Mouse (Mus musculus): ENCODE data around the gene Wsb2. TPM values are rescaled to one million over a fixed set of nuclear protein-coding genes. Genes with fewer than 3 reads are reported as not detected.
"Not testable (repeated sequence)": the region's sequence is repeated elsewhere in the genome, so short reads cannot be mapped to it uniquely, and the experiment has no call there.

Wsb2 gene
- polyA plus RNA-seq, 1 experiment from 2014 or later, result 45.0 TPM

GRCm38 (mm10) chr5:117330457-117330856 lies 26.6 kb upstream of the Wsb2 start:
- ATAC-seq (ENCODE audit: low read depth), result peak; percentile 84
- WGBS, result 68% methylated on average over 7 of the region's 7 CpGs
- H3K4me2 ChIP-seq (ENCODE audit: low read depth, low read length), result no peak overlapping the region

DNA sequence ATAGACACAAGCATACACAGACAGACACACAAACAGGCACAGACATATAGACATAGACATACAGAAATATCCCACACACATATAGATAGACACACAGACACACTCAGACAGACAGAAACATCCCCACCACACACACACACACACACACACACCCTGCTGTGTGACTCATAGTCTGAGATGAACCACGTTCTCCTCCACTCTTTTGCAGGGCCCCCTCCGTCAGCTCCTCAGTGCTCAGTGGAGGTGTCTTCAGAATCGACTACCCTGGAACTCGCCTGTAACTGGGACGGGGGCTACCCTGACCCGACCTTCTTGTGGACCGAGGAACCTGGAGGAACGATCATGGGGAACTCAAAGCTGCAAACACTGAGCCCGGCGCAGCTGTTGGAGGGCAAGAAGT lies 19.1 kb upstream of the Wsb2 start:
- no peak overlapping the region for H3K4me3 ChIP-seq (ENCODE audit: low read length)
- no peaks in the 10 kb centered on the region for H3K4me1 ChIP-seq (replicated peaks; ENCODE audit: control insufficient read depth, insufficient read depth, low read length)
- H3K27ac ChIP-seq (ENCODE audit: low read length), result no peak overlapping the region
- no peak overlapping the region for H3K9ac ChIP-seq (ENCODE audit: low read length)
- H3K4me2 ChIP-seq (ENCODE audit: low read depth, low read length), result no peak overlapping the region
- H3K36me3 ChIP-seq (ENCODE audit: control insufficient read depth, insufficient read depth, low read length), result peaks cover 18% of the 10 kb centered on the region
- H3K9me3 ChIP-seq (ENCODE audit: control insufficient read depth, low read length), result peaks cover 4% of the 10 kb centered on the region
- no peak for ATAC-seq (ENCODE audit: low read depth)
- H3K27me3 ChIP-seq (ENCODE audit: control insufficient read depth, insufficient read depth, low read depth, low read length), result no peaks in the 10 kb centered on the region
- WGBS, result 77% methylated on average over 10 of the region's 10 CpGs

More at GRCm38 (mm10) chr5:117330457-117330856, 26.6 kb upstream of the Wsb2 start:
- Histone ChIP-seq H3K9me3 (ENCODE audit: control insufficient read depth, low read length) (peaks cover 4% of the 10 kb centered on the region), H3K9ac (ENCODE audit: low read length) (no peak overlapping the region), H3K27ac (ENCODE audit: low read length) (peak overlapping the region; percentile 27), H3K36me3 (ENCODE audit: control insufficient read depth, insufficient read depth, low read length) (peaks cover 7% of the 10 kb centered on the region), H3K27me3 (ENCODE audit: control insufficient read depth, insufficient read depth, low read depth, low read length) (no peaks in the 10 kb centered on the region), H3K4me3 (ENCODE audit: low read length) (no peak overlapping the region), H3K4me1 (replicated peaks; ENCODE audit: control insufficient read depth, insufficient read depth, low read length) (0 out of 2 replicates have a peak, but pooled peaks cover 6% of the 10 kb centered on the region)

- Histone ChIP-seq H3K4me3 (ENCODE audit: low read length) (no peak overlapping the region), H3K36me3 (ENCODE audit: control insufficient read depth, insufficient read depth, low read length) (peaks cover 18% of the 10 kb centered on the region), H3K27ac (ENCODE audit: low read length) (no peak overlapping the region), H3K27me3 (ENCODE audit: control insufficient read depth, insufficient read depth, low read depth, low read length) (no peaks in the 10 kb centered on the region), H3K4me2 (ENCODE audit: low read depth, low read length) (no peak overlapping the region), H3K4me1 (replicated peaks; ENCODE audit: control insufficient read depth, insufficient read depth, low read length) (no peaks in the 10 kb centered on the region), H3K9ac (ENCODE audit: low read length) (no peak overlapping the region), H3K9me3 (ENCODE audit: control insufficient read depth, low read length) (peaks cover 4% of the 10 kb centered on the region)
- WGBS, result 76% methylated on average over 8 of the region's 8 CpGs
- no peak for ATAC-seq (ENCODE audit: low read depth)
These were observed 18.6 kb upstream of the Wsb2 start for GRCm38 (mm10) chr5:117338503-117338902.

DNA sequence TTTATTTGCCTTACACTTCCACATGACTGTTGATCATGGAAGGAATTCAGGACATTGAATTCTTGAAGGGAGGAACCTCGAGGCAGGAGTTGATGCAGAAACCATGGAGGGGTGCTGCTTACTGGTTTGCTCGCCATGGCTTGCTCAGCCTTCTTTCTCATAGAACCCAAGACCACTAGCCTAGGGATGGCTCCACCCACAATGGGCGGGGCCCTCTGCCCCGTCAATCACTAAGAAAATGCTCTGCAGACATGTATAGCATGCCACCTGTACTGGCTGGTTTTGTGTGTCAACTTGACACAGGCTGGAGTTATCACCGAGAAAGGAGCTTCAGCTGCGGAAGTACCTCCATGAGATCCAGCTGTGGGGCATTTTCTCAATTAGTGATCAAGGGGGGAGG lies 17.0 kb upstream of the Wsb2 start:
- no peaks in the 10 kb centered on the region for H3K27me3 ChIP-seq (ENCODE audit: control insufficient read depth, insufficient read depth, low read depth, low read length)
- H3K36me3 ChIP-seq (ENCODE audit: control insufficient read depth, insufficient read depth, low read length), result peaks cover 14% of the 10 kb centered on the region
- no peak overlapping the region for H3K4me2 ChIP-seq (ENCODE audit: low read depth, low read length)
- H3K4me1 ChIP-seq (replicated peaks; ENCODE audit: control insufficient read depth, insufficient read depth, low read length), result no peaks in the 10 kb centered on the region
- no peak overlapping the region for H3K4me3 ChIP-seq (ENCODE audit: low read length)
- ATAC-seq (ENCODE audit: low read depth), result no peak
- 80% methylated on average over 6 of the region's 6 CpGs for WGBS
- H3K27ac ChIP-seq (ENCODE audit: low read length), result no peak overlapping the region
- H3K9ac ChIP-seq (ENCODE audit: low read length), result no peak overlapping the region
- no peaks in the 10 kb centered on the region for H3K9me3 ChIP-seq (ENCODE audit: control insufficient read depth, low read length)

DNA sequence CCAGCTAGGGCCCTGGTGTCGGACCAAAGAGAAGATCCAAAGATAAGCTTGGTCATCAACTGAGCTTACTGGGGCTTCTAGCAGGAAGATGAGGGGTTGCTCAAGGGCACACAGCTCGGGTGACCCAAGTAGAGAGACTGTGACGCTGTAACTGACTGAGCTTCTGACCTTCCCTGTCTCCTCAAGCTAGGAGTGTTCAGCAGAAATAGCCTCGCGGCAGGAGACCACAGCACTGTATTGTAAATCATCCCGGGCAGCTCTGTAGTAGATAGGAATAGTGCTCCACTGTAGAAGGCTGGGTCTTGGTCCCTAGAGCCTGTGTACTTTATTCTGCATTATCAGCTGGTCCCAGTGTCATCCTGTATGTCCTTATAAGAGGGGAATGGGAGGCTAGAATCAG lies 15.2 kb upstream of the Wsb2 start:
- Histone ChIP-seq H3K9ac (ENCODE audit: low read length) (no peak overlapping the region), H3K36me3 (ENCODE audit: control insufficient read depth, insufficient read depth, low read length) (peaks cover 10% of the 10 kb centered on the region), H3K4me1 (replicated peaks; ENCODE audit: control insufficient read depth, insufficient read depth, low read length) (no peaks in the 10 kb centered on the region), H3K4me2 (ENCODE audit: low read depth, low read length) (no peak overlapping the region), H3K9me3 (ENCODE audit: control insufficient read depth, low read length) (no peaks in the 10 kb centered on the region), H3K4me3 (ENCODE audit: low read length) (no peak overlapping the region), H3K27ac (ENCODE audit: low read length) (no peak overlapping the region), H3K27me3 (ENCODE audit: control insufficient read depth, insufficient read depth, low read depth, low read length) (no peaks in the 10 kb centered on the region)
- 76% methylated on average over 6 of the region's 6 CpGs for WGBS
- ATAC-seq (ENCODE audit: low read depth), result no peak

GRCm38 (mm10) chr5:117344496-117344895 lies 12.6 kb upstream of the Wsb2 start:
- not testable (repeated sequence) for H3K4me3 ChIP-seq (ENCODE audit: low read length); H3K9me3 ChIP-seq (ENCODE audit: control insufficient read depth, low read length); H3K27me3 ChIP-seq (ENCODE audit: control insufficient read depth, insufficient read depth, low read depth, low read length); ATAC-seq (ENCODE audit: low read depth); H3K4me1 ChIP-seq (replicated peaks; ENCODE audit: control insufficient read depth, insufficient read depth, low read length); H3K9ac ChIP-seq (ENCODE audit: low read length); H3K4me2 ChIP-seq (ENCODE audit: low read depth, low read length); H3K27ac ChIP-seq (ENCODE audit: low read length)
- WGBS, result 83% methylated on average over 5 of the region's 5 CpGs
- H3K36me3 ChIP-seq (ENCODE audit: control insufficient read depth, insufficient read depth, low read length), result peaks cover 12% of the 10 kb centered on the region; the same call in 1 of the 2 replicates

DNA sequence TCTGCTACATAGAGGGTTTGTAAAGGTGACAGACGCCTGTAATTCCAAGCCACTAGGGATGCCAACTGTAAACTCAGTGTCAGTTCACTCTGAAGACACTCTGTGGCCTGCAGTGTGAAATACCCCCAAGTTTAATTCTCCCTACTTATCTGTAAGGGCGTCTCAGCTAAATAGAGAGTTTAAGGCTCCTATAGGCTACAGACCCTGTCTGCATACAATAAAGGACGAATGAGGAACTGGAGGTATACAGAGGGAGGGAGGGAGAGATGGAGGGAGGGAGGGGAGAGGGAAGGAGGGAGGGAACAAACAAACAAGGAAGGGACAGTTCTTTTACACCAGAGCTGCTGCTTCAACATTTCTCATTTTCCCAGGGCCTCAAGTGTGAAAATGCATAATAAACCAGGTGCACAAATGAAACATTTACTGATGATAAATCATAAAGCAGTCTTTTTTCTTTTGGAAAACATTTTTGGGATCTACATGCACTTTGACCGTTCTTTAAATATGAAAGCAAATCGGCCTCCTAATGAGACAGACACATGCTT lies 11.6 kb upstream of the Wsb2 start:
- Histone ChIP-seq H3K4me1 (replicated peaks; ENCODE audit: control insufficient read depth, insufficient read depth, low read length) (no peaks in the 10 kb centered on the region), H3K9ac (ENCODE audit: low read length) (no peak overlapping the region), H3K4me2 (ENCODE audit: low read depth, low read length) (no peak overlapping the region), H3K27ac (ENCODE audit: low read length) (no peak overlapping the region), H3K9me3 (ENCODE audit: control insufficient read depth, low read length) (no peaks in the 10 kb centered on the region), H3K27me3 (ENCODE audit: control insufficient read depth, insufficient read depth, low read depth, low read length) (no peaks in the 10 kb centered on the region), H3K36me3 (ENCODE audit: control insufficient read depth, insufficient read depth, low read length) (peaks cover 7% of the 10 kb centered on the region; the same call in 1 of the 2 replicates), H3K4me3 (ENCODE audit: low read length) (no peak overlapping the region)
- 72% methylated on average over 5 of the region's 5 CpGs for WGBS
- no peak for ATAC-seq (ENCODE audit: low read depth)

- no peaks in the 10 kb centered on the region for H3K9me3 ChIP-seq (ENCODE audit: control insufficient read depth, low read length)
- no peaks in the 10 kb centered on the region for H3K4me1 ChIP-seq (replicated peaks; ENCODE audit: control insufficient read depth, insufficient read depth, low read length)
- no peak for ATAC-seq (ENCODE audit: low read depth)
- peaks cover 7% of the 10 kb centered on the region; the same call in 1 of the 2 replicates for H3K36me3 ChIP-seq (ENCODE audit: control insufficient read depth, insufficient read depth, low read length)
- no peak overlapping the region for H3K4me3 ChIP-seq (ENCODE audit: low read length)
- H3K27ac ChIP-seq (ENCODE audit: low read length), result no peak overlapping the region
- no peak overlapping the region for H3K9ac ChIP-seq (ENCODE audit: low read length)
- 54% methylated on average over 3 of the region's 3 CpGs for WGBS
- H3K27me3 ChIP-seq (ENCODE audit: control insufficient read depth, insufficient read depth, low read depth, low read length), result no peaks in the 10 kb centered on the region
- no peak overlapping the region for H3K4me2 ChIP-seq (ENCODE audit: low read depth, low read length)
These were observed 10.8 kb upstream of the Wsb2 start for GRCm38 (mm10) chr5:117346281-117346680.

- Histone ChIP-seq H3K4me2 (ENCODE audit: low read depth, low read length) (no peak overlapping the region), H3K4me1 (replicated peaks; ENCODE audit: control insufficient read depth, insufficient read depth, low read length) (no peaks in the 10 kb centered on the region), H3K9ac (ENCODE audit: low read length) (no peak overlapping the region), H3K4me3 (ENCODE audit: low read length) (no peak overlapping the region), H3K27ac (ENCODE audit: low read length) (no peak overlapping the region), H3K27me3 (ENCODE audit: control insufficient read depth, insufficient read depth, low read depth, low read length) (no peaks in the 10 kb centered on the region), H3K36me3 (ENCODE audit: control insufficient read depth, insufficient read depth, low read length) (peaks cover 9% of the 10 kb centered on the region; the same call in 1 of the 2 replicates), H3K9me3 (ENCODE audit: control insufficient read depth, low read length) (no peaks in the 10 kb centered on the region)
- no peak for ATAC-seq (ENCODE audit: low read depth)
- WGBS, result 66% methylated on average over 5 of the region's 5 CpGs
These were observed 10.1 kb upstream of the Wsb2 start for GRCm38 (mm10) chr5:117347011-117347410.

- no peak overlapping the region for H3K9ac ChIP-seq (ENCODE audit: low read length)
- H3K36me3 ChIP-seq (ENCODE audit: control insufficient read depth, insufficient read depth, low read length), result peaks cover 9% of the 10 kb centered on the region; the same call in 1 of the 2 replicates
- 95% methylated on average over 2 of the region's 2 CpGs for WGBS
- H3K4me1 ChIP-seq (replicated peaks; ENCODE audit: control insufficient read depth, insufficient read depth, low read length), result no peaks in the 10 kb centered on the region
- H3K4me3 ChIP-seq (ENCODE audit: low read length), result no peak overlapping the region
- no peak; the same call in 1 of the 2 replicates for ATAC-seq (ENCODE audit: low read depth)
- H3K27me3 ChIP-seq (ENCODE audit: control insufficient read depth, insufficient read depth, low read depth, low read length), result no peaks in the 10 kb centered on the region
- H3K4me2 ChIP-seq (ENCODE audit: low read depth, low read length), result no peak overlapping the region
- H3K27ac ChIP-seq (ENCODE audit: low read length), result no peak overlapping the region
- H3K9me3 ChIP-seq (ENCODE audit: control insufficient read depth, low read length), result no peaks in the 10 kb centered on the region
These were observed 9.3 kb upstream of the Wsb2 start for GRCm38 (mm10) chr5:117347838-117348237.
